Mouse (Mus musculus) neural tube, embryonic 12.5 days (tissue): ENCODE measurements at regions not wholly inside any gene's neighbourhood (a gene's known extent, or its start where the extent isn't known, plus 50 kb on each side); places are given as distances from the start of the nearest gene placed in this dataset.

Experiments
- ATAC-seq: fragments of 200-750 bp; cut with Nextera tagmentation; 2 replicates; pipeline ENCODE4 v1.8.0; 2017; ENCODE audit warnings: low read depth, mild to moderate bottlenecking, moderate TSS enrichment, moderate library complexity; ENCODE audit not compliant: low FRiP score
- H3K27ac ChIP-seq: fragments of 300-500 bp; sonication (generic); 2 replicates; pipeline ENCODE4 v1.5.1; 2016
- H3K27me3 ChIP-seq: fragments of 300-500 bp; sonication (generic); replicated peaks from 2 replicates; pipeline ENCODE4 v1.6.1; 2016; ENCODE audit warnings: mild to moderate bottlenecking
- H3K36me3 ChIP-seq: fragments of 300-500 bp; sonication (generic); 2 replicates; pipeline ENCODE4 v1.6.1; 2016; ENCODE audit warnings: mild to moderate bottlenecking
- H3K4me1 ChIP-seq: fragments of 300-500 bp; sonication (generic); 2 replicates; pipeline ENCODE4 v1.6.1; 2016
- H3K4me2 ChIP-seq: fragments of 300-500 bp; sonication (generic); replicated peaks from 2 replicates; pipeline ENCODE4 v1.6.1; 2016; ENCODE audit warnings: mild to moderate bottlenecking
- H3K4me3 ChIP-seq: fragments of 300-500 bp; sonication (generic); 2 replicates; pipeline ENCODE4 v1.5.1; 2016
- H3K9ac ChIP-seq: fragments of 300-500 bp; sonication (generic); 2 replicates; pipeline ENCODE4 v1.6.1; 2016; ENCODE audit warnings: mild to moderate bottlenecking
- H3K9me3 ChIP-seq: fragments of 300-500 bp; sonication (generic); 2 replicates; pipeline ENCODE4 v1.6.1; 2016; ENCODE audit warnings: mild to moderate bottlenecking
- WGBS: fragments of 180-500 bp; shearing (Covaris S2); methylation state at CpG from one replicate; pipeline ENCODE4 v1.1.7; 2016; 5-methylcytosine and 5-hydroxymethylcytosine counted together

DNA sequence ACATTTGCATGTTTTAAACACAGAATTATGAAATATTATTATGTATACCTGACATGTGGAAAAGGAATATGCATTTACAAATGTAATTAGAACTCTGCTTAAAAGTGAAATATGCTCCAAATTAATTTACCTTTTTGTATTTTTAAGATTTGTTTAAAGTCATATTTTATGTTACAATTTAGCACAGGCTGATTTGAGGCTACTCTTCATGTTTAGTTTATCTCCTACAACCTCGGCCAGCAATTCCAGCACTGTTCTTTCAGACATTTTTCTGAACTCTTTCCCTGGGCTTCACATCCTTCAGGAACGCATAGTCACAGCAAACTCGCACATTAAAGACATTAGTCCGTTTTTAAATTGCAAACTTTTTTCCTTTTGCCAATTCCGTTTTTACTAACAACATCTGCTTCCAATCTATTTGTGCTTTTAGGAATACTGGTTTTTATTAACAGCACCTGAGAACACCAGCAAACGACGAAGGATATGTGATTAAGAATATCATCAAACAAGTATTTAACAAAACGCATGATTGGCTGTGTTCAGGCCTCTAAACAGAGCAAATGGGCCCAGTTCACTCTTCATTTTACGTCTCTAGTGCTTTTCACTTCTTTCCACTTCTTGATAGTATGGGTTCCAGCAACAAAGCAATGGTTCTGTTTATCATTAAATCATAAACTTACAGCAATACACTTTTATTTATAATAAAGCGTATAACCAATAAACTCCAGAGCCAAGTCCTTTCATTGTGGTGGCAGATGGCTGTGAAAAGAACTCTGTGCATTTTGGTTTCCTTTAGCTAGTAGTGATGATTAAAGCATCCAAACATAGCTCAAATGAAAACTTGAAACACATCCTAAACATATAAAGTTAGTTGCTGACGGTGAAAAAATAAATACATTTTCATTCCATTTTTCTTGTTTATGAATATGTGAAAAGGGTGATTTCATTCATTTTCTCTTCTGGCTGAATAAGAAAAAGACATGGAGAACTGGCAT, 251.3 kb upstream of the Nfe2l3 start:
- WGBS = 4% methylated on average over 11 of the region's 11 CpGs
- no peaks in the 10 kb centered on the region for H3K4me1 ChIP-seq
- H3K4me2 ChIP-seq = no peak overlapping the region
- peaks cover 54% of the 10 kb centered on the region for H3K27me3 ChIP-seq
- H3K9ac ChIP-seq = no peak overlapping the region
- no peak overlapping the region for H3K4me3 ChIP-seq
- ATAC-seq = no peak
- no peak overlapping the region for H3K27ac ChIP-seq
- no peaks in the 10 kb centered on the region for H3K9me3 ChIP-seq
- H3K36me3 ChIP-seq = no peaks in the 10 kb centered on the region

DNA sequence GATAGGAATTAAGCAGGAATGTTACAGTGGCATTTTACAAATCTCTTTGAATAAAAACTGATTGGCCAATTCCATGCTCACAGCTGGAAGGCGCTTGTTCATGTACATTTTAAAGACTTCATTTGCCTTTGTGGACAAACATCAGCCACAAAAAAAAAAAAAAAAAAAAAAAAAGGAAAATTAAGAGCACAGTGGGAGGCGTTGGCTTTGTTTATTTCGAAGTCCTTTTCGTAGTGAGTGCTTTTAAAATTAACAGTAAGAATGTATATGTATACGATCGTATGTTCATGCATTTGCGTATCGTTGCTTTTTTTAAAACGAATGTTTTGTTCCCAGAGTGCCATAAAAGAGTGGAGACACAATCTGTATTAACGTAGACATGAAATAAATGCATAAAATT, 250.6 kb upstream of the Nfe2l3 start:
- WGBS = 15% methylated on average over 10 of the region's 10 CpGs
- no peak overlapping the region for H3K4me3 ChIP-seq
- no peak overlapping the region for H3K27ac ChIP-seq
- H3K9me3 ChIP-seq = no peaks in the 10 kb centered on the region
- H3K27me3 ChIP-seq = peaks cover 58% of the 10 kb centered on the region
- H3K9ac ChIP-seq = no peak overlapping the region
- H3K4me2 ChIP-seq = no peak overlapping the region
- H3K4me1 ChIP-seq = no peaks in the 10 kb centered on the region
- no peaks in the 10 kb centered on the region for H3K36me3 ChIP-seq
- ATAC-seq = no peak

DNA sequence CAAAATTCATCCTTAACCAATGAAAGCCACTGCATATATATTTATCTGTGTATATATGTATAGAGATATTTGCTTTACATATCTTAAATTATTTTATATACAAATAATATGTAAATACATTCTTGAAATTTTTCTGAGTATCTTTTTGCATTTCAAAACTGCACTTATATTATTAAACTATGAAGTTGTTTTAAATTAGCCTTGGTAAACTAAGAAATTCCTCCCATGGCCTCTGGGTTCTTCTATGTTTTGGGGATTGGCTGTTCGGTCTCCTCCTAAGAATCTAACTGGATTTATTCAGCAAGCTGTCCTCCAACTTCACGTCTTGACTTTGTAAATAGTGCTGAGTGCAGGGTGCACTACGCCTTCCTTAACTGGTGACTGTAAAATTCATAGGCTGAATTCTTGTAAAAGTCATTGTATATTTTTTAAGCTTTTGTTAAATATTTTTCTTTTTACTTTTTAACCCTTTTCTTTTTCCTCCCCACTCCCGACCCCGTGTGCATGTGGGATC, 249.6 kb upstream of the Nfe2l3 start:
- no peak overlapping the region for H3K4me3 ChIP-seq
- 2% methylated on average over 5 of the region's 5 CpGs for WGBS
- H3K9me3 ChIP-seq = no peaks in the 10 kb centered on the region
- no peaks in the 10 kb centered on the region for H3K4me1 ChIP-seq
- H3K36me3 ChIP-seq = no peaks in the 10 kb centered on the region
- no peak for ATAC-seq
- H3K27ac ChIP-seq = no peak overlapping the region
- no peak overlapping the region for H3K9ac ChIP-seq
- H3K4me2 ChIP-seq = no peak overlapping the region
- peaks cover 58% of the 10 kb centered on the region for H3K27me3 ChIP-seq

DNA sequence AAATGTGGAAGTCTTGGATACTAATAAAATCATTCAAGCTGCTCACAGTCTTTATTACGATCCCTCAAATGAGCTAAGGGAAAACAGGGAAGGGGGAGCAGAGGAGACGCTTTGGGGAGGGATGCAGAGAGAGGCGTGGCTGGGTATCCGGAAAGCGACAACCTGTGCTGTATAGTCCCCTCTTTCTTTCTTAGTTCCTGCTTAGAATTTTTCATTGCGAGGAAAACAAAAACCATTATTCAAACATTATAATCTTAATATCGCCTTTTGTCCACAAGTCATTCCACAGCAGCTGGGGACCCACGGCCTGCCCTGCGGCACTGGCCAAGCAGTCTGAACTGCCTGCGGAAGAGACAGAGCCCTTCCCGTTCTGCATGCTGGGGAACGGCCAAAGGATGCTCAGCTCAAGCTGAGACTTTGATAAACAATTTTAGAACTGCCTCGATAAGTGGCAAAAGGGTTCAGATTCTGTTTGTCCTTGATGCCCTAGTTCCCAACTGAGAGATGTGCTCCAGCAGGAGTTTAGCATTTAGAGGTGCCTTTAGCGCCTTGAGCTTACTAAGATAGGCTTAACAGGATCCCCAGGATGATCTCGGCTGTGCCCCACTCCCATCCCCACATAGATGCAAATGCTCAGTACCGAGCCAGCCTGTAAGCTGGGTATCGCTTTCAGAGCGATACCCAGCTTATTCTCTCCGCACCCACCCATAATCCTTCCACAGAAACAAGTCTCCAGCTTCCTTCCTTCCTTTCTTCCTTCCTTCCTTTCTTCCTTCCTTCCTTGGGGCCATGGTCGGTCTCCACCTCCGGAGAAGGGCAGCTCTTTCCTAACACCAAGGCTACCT, 248.7 kb upstream of the Nfe2l3 start:
- Histone ChIP-seq H3K27me3 (peaks cover 68% of the 10 kb centered on the region), H3K4me2 (no peak overlapping the region), H3K36me3 (no peaks in the 10 kb centered on the region), H3K4me3 (no peak overlapping the region), H3K9ac (no peak overlapping the region), H3K4me1 (no peaks in the 10 kb centered on the region), H3K27ac (no peak overlapping the region), H3K9me3 (no peaks in the 10 kb centered on the region)
- under 1% methylated on average over 21 of the region's 21 CpGs for WGBS
- ATAC-seq = no peak

DNA sequence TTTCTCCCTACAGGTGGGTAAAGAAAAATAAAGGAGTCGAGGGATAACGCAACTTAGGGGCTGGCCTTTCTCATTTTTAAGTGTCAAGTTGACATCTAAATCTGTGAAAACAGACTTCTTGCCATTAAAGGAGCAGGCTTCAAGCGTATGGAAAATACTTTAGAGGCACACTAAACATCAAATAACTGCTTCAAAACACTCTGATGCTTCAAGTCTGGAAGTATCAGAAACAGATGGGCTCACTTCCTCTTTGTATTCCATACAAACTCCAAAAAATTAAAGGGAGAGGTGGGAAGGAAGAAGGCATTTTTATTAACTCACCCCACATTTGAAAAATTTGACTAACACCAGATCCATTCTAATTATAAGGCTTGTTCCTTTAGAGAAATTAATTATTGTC, 248.0 kb upstream of the Nfe2l3 start:
- WGBS = 3% methylated on average over 3 of the region's 3 CpGs
- H3K36me3 ChIP-seq = no peaks in the 10 kb centered on the region
- no peak for ATAC-seq

DNA sequence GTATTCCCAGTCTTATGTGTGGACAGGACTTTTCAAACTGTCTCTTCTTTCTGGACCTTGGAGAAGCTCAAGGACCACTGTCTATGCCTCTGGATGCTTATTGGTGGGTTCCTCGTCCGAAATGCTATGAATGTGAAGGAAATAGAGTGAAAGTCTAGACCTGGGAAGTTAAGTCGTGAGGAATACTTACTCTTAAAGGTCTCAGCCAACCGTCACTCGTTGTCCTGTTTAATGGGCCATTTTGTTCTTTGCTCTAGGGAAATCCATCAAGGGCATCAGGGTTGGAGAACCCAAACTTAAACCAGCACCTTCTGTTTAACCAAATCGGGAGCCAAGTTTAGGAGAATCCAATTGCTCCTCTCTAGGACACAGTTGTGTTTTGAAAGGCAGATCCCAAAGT, 247.3 kb upstream of the Nfe2l3 start:
- Histone ChIP-seq H3K36me3 (no peaks in the 10 kb centered on the region), H3K4me1 (no peaks in the 10 kb centered on the region), H3K27me3 (peaks cover 78% of the 10 kb centered on the region), H3K4me2 (no peak overlapping the region), H3K27ac (no peak overlapping the region), H3K9me3 (no peaks in the 10 kb centered on the region), H3K4me3 (no peak overlapping the region), H3K9ac (no peak overlapping the region)
- 18% methylated on average over 6 of the region's 6 CpGs for WGBS
- ATAC-seq = no peak

More for the DNA sequence above, 248.0 kb upstream of the Nfe2l3 start:
- Histone ChIP-seq H3K4me2 (no peak overlapping the region), H3K27me3 (peaks cover 74% of the 10 kb centered on the region), H3K4me3 (no peak overlapping the region), H3K4me1 (no peaks in the 10 kb centered on the region), H3K9me3 (no peaks in the 10 kb centered on the region), H3K9ac (no peak overlapping the region), H3K27ac (no peak overlapping the region)

DNA sequence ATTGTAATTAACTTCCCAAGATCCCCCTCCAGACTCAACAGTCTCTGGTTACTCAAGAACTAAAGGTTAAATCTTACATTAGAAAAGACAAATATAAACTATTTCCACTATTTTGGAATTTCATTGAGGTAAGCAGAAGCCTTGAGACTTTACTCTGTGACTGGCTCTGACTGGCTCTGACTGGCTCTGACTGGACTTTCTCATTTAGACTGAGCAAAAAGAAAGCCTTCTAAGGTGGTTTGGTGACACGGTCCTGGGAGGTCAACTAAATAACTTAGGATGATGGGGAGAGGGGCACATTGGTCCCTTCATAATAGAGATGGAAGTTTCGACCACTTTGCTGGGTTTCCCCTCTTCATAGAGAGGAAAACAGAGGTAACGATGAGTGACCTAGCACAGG, 243.3 kb upstream of the Nfe2l3 start:
- Histone ChIP-seq H3K36me3 (no peaks in the 10 kb centered on the region), H3K27me3 (peaks cover 65% of the 10 kb centered on the region), H3K4me2 (no peak overlapping the region), H3K4me3 (no peak overlapping the region), H3K9me3 (no peaks in the 10 kb centered on the region), H3K27ac (no peak overlapping the region), H3K4me1 (no peaks in the 10 kb centered on the region), H3K9ac (no peak overlapping the region)
- ATAC-seq = no peak
- WGBS = 86% methylated on average over 3 of the region's 3 CpGs

DNA sequence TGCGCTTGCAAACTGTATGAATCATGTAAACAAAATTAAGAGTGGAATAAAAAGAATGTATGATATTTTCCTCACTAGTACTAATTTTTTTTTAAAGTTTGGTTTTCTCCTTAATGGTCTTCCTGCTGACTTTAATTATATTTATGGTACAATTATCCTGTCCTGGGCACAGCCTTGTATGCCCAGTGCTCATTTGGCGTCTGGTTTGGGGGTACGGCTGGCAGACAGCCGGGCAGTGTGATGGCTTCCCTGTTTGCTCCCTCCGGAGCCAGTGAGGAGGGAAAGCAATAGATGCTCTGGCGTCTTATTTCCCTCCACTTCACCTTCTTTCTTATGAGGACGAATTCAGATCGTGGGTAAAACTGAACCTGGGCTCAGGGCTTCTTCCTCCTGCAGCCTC, 239.6 kb upstream of the Nfe2l3 start:
- H3K9me3 ChIP-seq = no peaks in the 10 kb centered on the region
- 30% methylated on average over 8 of the region's 8 CpGs for WGBS
- no peaks in the 10 kb centered on the region for H3K36me3 ChIP-seq
- peaks cover 31% of the 10 kb centered on the region for H3K27me3 ChIP-seq
- no peak overlapping the region for H3K27ac ChIP-seq
- H3K4me2 ChIP-seq = peak overlapping the region; percentile 39
- no peaks in the 10 kb centered on the region for H3K4me1 ChIP-seq
- no peak for ATAC-seq
- H3K9ac ChIP-seq = no peak overlapping the region
- H3K4me3 ChIP-seq = no peak overlapping the region

DNA sequence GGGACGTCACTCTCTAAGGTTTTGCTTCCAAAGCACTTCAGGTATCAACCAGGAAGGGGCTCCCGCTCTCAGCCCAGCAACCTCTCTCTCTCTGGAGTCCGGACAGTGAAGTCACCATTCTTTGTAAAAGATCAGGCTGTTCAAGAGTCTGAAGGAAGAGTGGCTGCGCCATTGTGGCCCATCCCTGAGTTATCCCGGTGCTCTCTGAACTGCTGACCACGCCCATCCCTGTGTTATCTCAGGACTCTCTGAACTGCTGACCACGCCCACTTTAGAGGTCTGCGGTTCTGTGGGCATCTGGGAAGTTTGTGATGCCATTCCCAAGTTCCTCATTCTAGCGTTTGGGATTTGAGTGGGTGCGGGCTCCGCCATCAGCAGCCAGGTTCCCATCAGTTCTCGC, 239.1 kb upstream of the Nfe2l3 start:
- ATAC-seq = peak; percentile 53; the same call in 1 of the 2 replicates
- Histone ChIP-seq H3K27ac (no peak overlapping the region), H3K27me3 (peaks cover 26% of the 10 kb centered on the region), H3K9ac (no peak overlapping the region), H3K4me1 (no peaks in the 10 kb centered on the region), H3K36me3 (no peaks in the 10 kb centered on the region), H3K4me3 (no peak overlapping the region), H3K9me3 (no peaks in the 10 kb centered on the region), H3K4me2 (peak overlapping the region; percentile 39)
- 16% methylated on average over 12 of the region's 12 CpGs for WGBS

DNA sequence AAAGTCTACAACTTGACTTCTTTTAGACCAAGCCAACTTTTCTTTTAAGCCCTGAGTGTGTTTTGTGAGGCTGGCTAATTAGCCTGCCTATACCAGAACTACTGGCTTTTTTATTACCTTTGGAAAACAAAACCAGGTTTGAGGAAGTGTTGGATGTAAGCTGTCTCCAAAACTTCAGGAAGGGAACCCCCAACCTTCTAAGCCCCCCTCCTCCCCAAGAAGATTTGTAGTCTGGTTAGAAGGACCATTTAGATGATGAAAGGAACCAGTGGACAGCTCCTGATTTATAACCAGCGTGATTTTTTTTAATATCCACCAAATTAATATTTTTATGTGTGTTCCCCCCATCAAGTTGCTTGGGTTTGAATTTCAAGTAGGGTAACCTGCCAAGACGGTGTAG, 236.1 kb upstream of the Nfe2l3 start:
- Histone ChIP-seq H3K27me3 (peaks cover 8% of the 10 kb centered on the region; the same call in 1 of the 2 replicates), H3K36me3 (no peaks in the 10 kb centered on the region), H3K9ac (no peak overlapping the region), H3K4me2 (no peak overlapping the region), H3K9me3 (no peaks in the 10 kb centered on the region), H3K27ac (no peak overlapping the region), H3K4me3 (no peak overlapping the region), H3K4me1 (peaks cover 3% of the 10 kb centered on the region; the same call in 1 of the 2 replicates)
- ATAC-seq = no peak
- 65% methylated on average over 2 of the region's 2 CpGs for WGBS

DNA sequence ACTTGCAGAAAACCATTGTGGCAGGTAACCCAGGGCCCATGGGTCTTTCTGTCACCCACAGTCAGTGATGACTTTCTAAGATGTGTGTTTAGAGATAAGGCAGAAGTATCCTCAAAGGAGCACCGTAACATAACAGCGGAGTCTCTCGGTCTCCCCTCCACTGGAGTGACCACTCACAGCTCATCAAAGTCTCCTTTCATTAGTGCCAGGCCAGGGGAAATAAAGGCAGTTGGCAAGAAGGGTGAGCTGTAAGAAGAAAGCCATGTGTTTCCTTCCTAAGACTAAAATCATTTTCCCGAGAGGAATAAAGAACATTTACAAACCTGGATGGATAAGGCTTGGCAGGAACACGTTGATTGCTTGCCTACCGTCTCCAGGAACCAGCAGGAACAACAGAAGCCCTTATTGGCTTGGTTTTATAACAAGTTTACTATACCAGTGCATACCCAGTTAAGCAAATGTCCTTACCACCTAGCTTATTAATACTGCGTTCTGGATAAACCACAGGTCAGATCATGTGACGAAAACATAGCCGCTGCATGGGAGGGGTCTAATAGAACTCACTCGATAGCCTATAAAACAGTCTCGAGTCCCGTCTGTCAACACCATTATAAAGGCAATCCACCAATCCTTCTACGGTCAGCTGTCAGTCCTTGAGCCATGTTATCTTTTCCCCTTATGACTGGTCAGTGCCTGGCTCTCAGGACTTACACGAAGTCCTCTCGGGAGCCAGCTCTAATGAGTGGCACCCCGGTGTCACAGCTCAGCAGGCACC, 235.3 kb upstream of the Nfe2l3 start:
- Histone ChIP-seq H3K4me2 (no peak overlapping the region), H3K36me3 (no peaks in the 10 kb centered on the region), H3K4me3 (no peak overlapping the region), H3K9me3 (no peaks in the 10 kb centered on the region), H3K4me1 (peaks cover 3% of the 10 kb centered on the region; the same call in 1 of the 2 replicates), H3K9ac (no peak overlapping the region), H3K27ac (no peak overlapping the region), H3K27me3 (peaks cover 8% of the 10 kb centered on the region; the same call in 1 of the 2 replicates)
- ATAC-seq = no peak
- 78% methylated on average over 16 of the region's 16 CpGs for whole genome bisulfite sequencing
